Mouse (Mus musculus) embryonic fibroblast, embryonic 13.5 days (primary cell): ENCODE results near the gene Slc2a2. TPM values are rescaled to one million over a fixed set of nuclear protein-coding genes. Genes with fewer than 3 reads are reported as not detected.
A peak's percentile ranks its signal among the peaks of the same experiment; 100 is the strongest.

Experiments
- H3K27ac ChIP-seq: 2 replicates; pipeline ENCODE4 v1.5.1; 2012; ENCODE audit warnings: low read length, control low read depth, inconsistent platforms; ENCODE audit not compliant: insufficient read depth
- H3K4me1 ChIP-seq: 2 replicates; pipeline ENCODE4 v1.6.1; 2011; ENCODE audit warnings: low read length; ENCODE audit not compliant: control insufficient read depth, insufficient read depth
- H3K4me3 ChIP-seq: 2 replicates; pipeline ENCODE4 v1.5.1; 2011; ENCODE audit warnings: mild to moderate bottlenecking, control low read depth, low read length; ENCODE audit not compliant: insufficient read depth
- CTCF ChIP-seq: IDR thresholded peaks from 2 replicates; pipeline ENCODE4 v1.5.1; 2011; ENCODE audit warnings: mild to moderate bottlenecking, control low read depth, low read length, moderate library complexity, borderline replicate concordance; ENCODE audit not compliant: insufficient read depth
- POLR2A ChIP-seq: IDR thresholded peaks from 2 replicates; pipeline ENCODE4 v1.6.1; 2011; ENCODE audit warnings: low read depth, mild to moderate bottlenecking, control low read depth, low read length, moderate library complexity
- polyA plus RNA-seq: library from polyadenylated mRNA; stranded (reverse); fragments of >200 nt; gene quantifications from 2 replicates; pipeline ENCODE4 v1.2.4, GENCODE M21; 2011; ENCODE audit warnings: low read depth; ENCODE audit not compliant: missing spikeins, insufficient read length

The Slc2a2 gene
- not detected in 2 replicates for polyA plus RNA-seq

DNA sequence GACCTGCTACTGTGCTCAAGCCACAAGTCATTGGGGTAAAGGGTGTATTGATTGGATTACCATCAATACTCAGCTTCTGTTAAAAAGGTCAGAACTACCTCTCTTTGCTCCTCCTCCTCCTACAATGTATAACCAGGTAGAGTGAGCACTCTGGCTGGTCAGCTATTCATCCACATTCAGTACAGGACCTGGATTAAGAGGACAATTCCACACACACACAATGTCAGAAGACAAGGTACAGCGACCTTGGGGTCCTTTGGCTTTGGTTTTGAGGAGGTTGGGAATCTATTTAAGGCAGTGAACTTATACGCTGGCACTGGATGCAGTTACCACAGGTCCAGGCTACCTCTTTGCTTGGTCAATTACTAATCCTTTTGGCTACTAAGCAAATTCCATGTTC, at the start of gene Slc2a2:
Gene Slc2a2, plus strand, starts transcription at position 107 of the 400 bp plus-strand sequence.
- TF ChIP-seq POLR2A (no peak), CTCF (no peak)
- Histone ChIP-seq H3K4me1 (no peaks in the 10 kb centered on the region), H3K27ac (no peak within 1 kb of the TSS), H3K4me3 (no peak within 1 kb of the TSS)

DNA sequence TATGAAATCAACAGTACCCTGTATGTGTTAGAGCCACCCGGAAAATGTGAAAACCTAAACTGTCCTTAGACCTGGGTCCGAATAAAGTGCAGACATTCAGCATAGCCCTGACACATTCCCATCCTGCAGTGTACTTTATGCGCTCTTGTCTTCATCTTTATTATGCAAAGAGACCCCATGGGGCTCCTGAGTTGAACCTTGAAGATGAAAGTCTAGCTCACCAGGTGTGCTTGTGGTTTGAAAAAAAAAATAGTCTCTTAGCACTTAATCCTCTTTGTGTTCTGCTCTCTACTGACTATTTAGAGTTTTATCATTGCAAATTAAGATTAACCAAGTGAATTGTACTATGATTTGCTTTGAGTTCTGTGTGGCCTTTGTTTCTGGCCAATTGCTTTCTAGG, 45.1 kb upstream of the Slc2a2 start:
- no peak overlapping the region for H3K4me3 ChIP-seq
- H3K27ac ChIP-seq, result no peak overlapping the region
- no peak for TF ChIP-seq CTCF
- TF ChIP-seq POLR2A, result no peak
- H3K4me1 ChIP-seq, result no peaks in the 10 kb centered on the region

DNA sequence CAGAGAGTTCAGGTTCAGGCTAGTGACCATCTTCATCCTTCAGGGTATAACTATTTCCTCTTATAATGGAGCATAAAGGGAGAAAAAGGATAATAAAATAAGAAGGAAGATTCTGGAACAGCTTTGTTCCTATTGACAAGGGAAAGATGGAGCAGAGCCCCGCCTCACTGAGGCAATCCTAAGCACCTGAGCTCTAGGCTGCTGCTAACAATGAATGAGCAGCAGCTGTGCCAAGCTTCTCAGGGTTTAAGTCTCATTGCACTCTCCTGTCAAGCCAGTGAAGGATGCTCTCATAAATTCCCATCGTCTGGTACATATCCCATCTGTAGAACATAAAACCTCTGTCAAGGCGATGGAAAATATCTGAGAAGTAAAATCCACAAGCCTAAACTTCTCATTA, 44.7 kb upstream of the Slc2a2 start:
- no peak overlapping the region for H3K27ac ChIP-seq
- no peak overlapping the region for H3K4me3 ChIP-seq
- no peaks in the 10 kb centered on the region for H3K4me1 ChIP-seq
- TF ChIP-seq CTCF, result no peak
- TF ChIP-seq POLR2A, result no peak

DNA sequence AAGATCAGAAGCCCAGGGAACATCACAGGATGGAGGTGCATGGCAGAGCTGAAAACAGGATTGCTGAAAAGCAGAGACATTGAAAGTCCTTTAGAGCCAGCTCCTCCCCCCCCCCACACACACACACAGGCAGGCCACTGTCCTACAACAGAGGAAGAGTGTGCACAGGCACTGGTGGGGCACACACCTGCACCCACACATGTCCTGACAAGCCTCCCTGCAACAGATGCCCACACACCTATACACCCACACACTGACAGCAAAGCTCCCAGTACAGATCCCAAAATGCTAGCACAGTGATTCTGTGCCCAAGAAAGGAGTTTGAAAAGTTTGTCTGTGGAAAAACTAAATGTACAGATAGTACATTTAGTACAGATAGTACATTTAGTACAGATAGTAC, 43.0 kb upstream of the Slc2a2 start:
- Histone ChIP-seq H3K4me1 (no peaks in the 10 kb centered on the region), H3K27ac (no peak overlapping the region), H3K4me3 (no peak overlapping the region)
- no peak for TF ChIP-seq POLR2A
- no peak for TF ChIP-seq CTCF

DNA sequence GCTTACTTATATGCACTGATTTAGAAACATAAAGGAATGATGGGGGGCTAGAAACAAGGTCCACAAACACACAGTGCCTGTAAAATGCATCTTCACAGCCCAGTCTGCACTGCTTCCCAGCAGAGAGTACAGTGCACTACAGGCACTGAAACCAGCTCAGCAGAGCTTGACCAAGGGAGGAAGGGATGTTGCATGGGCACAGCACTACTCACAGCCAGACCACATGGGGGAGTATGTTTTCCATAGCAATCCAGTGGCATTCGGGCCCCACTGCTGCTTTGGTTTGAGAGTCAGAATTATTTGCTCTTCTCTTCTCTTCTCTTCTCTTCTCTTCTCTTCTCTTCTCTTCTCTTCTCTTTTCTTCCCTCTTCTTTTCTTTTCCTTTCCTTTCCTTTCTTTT, 39.4 kb upstream of the Slc2a2 start:
- Histone ChIP-seq H3K4me3 (no peak overlapping the region), H3K27ac (no peak overlapping the region), H3K4me1 (no peaks in the 10 kb centered on the region)
- peak; percentile 28; the same call in 1 of the 2 replicates for TF ChIP-seq CTCF
- no peak for TF ChIP-seq POLR2A

DNA sequence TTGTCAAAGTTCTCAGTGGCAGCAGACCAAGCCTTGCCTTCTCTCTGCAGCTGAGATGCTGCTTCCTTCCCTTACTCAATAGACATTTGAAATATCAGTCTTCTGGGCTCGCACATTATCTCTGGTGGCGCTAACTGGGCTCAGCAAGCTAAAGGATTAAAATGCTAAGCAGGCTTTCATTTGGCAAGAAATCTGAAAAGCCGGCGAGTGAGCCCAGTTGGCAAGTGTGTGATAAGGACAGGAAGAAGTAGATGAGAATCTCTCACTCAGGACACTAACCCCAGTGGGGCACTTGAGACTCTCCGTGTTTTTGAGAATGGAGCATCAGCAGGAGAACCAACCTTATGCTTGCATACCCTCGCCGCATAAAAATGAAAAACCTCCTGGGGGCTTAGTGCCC, 16.9 kb upstream of the Slc2a2 start:
- H3K4me3 ChIP-seq, result no peak overlapping the region
- TF ChIP-seq POLR2A (no peak), CTCF (no peak)
- H3K4me1 ChIP-seq, result no peaks in the 10 kb centered on the region
- no peak overlapping the region for H3K27ac ChIP-seq

DNA sequence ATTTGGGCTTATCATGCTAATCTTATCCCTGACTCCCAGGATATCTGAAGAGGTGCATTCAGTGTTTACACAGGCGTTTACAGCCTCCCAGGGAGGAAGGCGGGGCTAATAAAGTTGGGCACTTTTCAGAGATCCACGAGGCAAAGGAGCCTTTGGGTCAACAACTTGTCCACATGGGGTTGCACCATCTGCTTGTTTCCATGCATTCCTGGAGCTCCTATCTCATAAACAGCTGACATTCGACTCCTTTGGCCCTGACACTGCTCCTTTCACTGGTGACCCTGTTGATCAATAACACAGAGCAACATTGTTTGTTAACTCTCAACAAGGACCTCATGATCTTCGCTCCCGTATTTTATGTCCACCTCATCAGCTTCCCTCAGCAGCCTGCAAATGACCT, 15.8 kb upstream of the Slc2a2 start:
- Histone ChIP-seq H3K4me1 (no peaks in the 10 kb centered on the region), H3K4me3 (no peak overlapping the region), H3K27ac (no peak overlapping the region)
- TF ChIP-seq CTCF, result no peak
- no peak for TF ChIP-seq POLR2A

DNA sequence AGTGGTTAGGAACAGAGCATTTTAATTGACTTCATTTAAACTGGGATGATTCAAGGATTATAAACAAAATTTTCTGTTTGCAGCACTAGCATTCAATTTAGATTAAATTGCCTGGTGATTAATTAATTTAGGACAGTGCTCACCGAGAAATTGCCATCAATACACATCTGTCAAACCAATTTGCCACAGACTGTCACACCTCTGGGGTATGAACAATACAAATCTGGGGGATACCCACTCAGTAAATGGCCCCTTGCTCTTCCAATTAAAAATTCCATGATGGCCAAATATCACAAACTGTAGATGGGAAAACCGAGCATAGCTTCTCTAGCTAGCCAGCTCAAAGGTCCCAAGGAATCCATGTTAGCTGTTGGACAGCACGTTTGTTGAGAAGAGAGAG, 15.3 kb upstream of the Slc2a2 start:
- no peak overlapping the region for H3K27ac ChIP-seq
- no peaks in the 10 kb centered on the region for H3K4me1 ChIP-seq
- TF ChIP-seq POLR2A (no peak), CTCF (no peak)
- H3K4me3 ChIP-seq, result no peak overlapping the region

DNA sequence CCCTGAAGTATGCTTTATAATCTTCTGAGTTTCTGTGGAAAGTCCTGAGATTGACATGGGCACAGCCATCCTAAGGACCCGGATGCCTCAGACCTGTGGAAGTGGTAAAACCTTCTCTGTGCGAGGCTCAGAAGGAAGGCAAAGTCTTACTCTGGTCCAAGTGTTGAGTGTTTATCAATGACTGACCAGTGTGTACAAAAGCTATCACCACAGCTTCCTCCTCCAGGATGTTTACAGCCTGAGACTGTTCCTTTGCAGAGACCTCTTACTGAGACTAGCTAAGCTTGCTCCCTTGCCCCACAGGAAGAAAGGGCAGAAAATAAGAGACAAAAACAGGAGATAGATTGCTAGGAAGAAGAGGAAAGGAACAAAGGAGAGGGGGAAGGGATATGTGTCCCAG, 12.2 kb upstream of the Slc2a2 start:
- Histone ChIP-seq H3K4me3 (no peak overlapping the region), H3K27ac (no peak overlapping the region), H3K4me1 (no peaks in the 10 kb centered on the region)
- TF ChIP-seq POLR2A (no peak), CTCF (no peak)

DNA sequence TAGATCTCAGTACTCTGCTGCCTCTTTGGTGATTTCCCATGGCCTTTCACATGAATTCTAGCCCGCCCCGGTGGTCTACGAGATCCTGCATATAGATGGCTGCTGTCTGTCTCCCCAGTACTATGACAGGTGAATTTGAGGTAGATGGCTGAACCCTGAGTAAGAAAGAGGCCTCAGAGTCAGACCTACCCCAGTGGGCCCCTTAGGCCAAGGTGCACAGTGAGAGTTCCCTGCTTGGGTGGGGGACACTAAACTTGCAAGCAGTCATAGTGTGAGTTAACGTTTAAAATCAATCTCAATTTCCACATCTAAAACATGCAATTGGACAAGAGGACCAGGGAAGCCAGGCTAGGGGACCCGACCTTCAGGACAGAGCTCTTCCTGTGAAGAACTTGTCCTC, 2.9 kb upstream of the Slc2a2 start:
- Histone ChIP-seq H3K4me3 (no peak overlapping the region), H3K4me1 (no peaks in the 10 kb centered on the region), H3K27ac (no peak overlapping the region)
- no peak for TF ChIP-seq POLR2A
- no peak for TF ChIP-seq CTCF

DNA sequence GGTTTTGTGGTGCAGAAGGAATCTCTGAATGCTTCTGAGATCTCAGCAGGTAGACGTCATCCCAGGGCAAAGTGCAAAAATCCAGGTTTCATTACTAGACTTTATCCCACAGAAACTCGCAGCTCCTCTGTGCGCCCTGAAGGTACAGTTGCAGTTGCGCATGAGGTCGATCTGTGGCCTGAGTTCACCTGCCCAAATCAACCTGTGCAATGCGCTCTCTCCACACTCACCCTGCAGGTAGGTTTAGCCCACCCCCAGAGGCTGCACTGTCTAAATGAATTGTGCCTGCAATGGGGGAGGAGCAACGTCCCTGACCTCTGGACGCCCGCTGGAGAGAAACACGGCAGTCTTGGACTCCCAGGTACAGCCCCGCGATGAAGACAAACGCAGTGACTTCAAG, 2.1 kb upstream of the Slc2a2 start:
- Histone ChIP-seq H3K27ac (no peak overlapping the region), H3K4me1 (no peaks in the 10 kb centered on the region), H3K4me3 (no peak overlapping the region)
- TF ChIP-seq CTCF (no peak), POLR2A (no peak)
